Mouse (Mus musculus) E14TG2a.4 (cell line): ENCODE measurements at regions not wholly inside any gene's neighbourhood (a gene's known extent, or its start where the extent isn't known, plus 50 kb on each side); places are given as distances from the start of the nearest gene placed in this dataset.

Experiments used
- CTCF ChIP-seq: conservative IDR thresholded peaks from 2 replicates; pipeline ENCODE4 v1.5.1; 2014; ENCODE audit warnings: low read length
- NANOG ChIP-seq: IDR thresholded peaks from 2 replicates; pipeline ENCODE4 v1.6.1; 2014; ENCODE audit warnings: borderline replicate concordance, low read length, mixed read lengths
- POU5F1 ChIP-seq: IDR thresholded peaks from 2 replicates; pipeline ENCODE4 v1.6.1; 2014; ENCODE audit warnings: low read length, borderline replicate concordance

DNA sequence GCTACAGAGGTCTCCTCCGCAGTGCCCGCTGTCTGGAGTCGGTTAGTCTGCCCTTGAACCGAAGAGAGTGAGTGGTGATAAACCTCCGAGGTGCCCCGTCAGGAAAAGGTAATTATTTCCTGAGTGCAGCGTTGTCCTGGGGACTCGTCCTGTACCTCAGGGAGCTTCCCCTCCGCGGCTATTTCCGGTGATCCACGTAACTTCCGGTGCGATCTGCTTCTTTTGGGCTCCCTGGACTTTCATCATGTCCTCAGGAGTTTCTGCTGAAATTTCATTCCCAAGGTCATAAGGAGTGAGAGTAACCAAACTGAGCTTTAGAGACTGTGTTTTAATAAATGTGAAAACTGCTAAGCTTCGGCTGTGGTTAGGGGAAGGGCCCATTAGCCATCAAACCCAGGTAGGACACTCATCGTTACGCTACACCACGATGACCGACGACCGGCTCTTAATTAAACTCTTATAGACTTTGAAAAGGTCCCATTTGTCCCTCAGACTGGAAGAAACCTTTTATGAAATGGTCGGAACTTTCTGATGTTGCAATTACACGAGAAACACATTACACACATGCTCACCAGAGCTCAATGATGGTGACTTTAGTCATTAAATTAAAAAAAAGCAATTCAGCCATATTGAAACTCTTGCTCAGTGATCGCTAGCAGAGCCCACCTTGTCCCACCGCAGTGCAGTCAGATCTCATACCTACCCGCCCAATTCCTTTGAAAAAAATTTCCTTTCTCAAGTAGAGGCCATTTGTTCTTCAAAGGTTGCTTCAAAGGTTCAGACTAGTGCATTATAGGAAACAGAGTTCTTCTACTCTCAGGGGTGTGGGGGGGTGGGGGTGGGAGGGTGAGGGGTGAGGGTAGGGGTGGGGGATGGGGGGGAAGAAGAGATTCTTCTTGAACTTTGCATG, 106.5 kb upstream of the Rap1b start:
- TF ChIP-seq CTCF (no peak), NANOG (no peak), POU5F1 (no peak)
